ENCODE assay signal across 9 mouse cellular contexts in genomic region chr2:90490279-90491046, GRCm38 (mm10).
DNase-seq lines count a peak whose midpoint lies in the region; ATAC-seq lines count a peak whose summit lies in the region.
"Had no signal": no experiment of that assay in that cellular context is flagged by ENCODE, and none has a peak within 500 bp of the region (broad histone marks: within the 10 kb centered on the region; RNA-seq: fewer than 3 reads in every experiment).

No protein-coding gene starts in this region.

- no peak overlapping the region for H3K27ac ChIP-seq in forebrain, embryonic 14.5 days (ENCODE audit: low read depth, low read length)
- no peak overlapping the region for H3K27ac ChIP-seq in forebrain, embryonic 10.5 days
- no peak overlapping the region for H3K27ac ChIP-seq in midbrain, embryonic 12.5 days (replicated peaks)
- H3K27ac ChIP-seq: embryonic facial prominence, embryonic 15.5 days had no signal

- ATAC-seq in forebrain, embryonic 14.5 days, result peak; percentile 60; the same call in 1 of the 2 replicates
- ATAC-seq in midbrain, embryonic 12.5 days (ENCODE audit: low FRiP score, low read depth), result peak; percentile 47; the same call in 1 of the 2 replicates

- H3K9ac ChIP-seq in forebrain, embryonic 14.5 days (ENCODE audit: low read length), result no peak overlapping the region
- H3K9ac ChIP-seq in midbrain, embryonic 12.5 days (replicated peaks), result no peak overlapping the region
- H3K9ac ChIP-seq: embryonic facial prominence, embryonic 15.5 days had no signal

- no peaks in the 10 kb centered on the region for H3K27me3 ChIP-seq in forebrain, embryonic 14.5 days (replicated peaks; ENCODE audit: control insufficient read depth, insufficient read depth, low read length)
- peaks cover 5% of the 10 kb centered on the region; the same call in 1 of the 2 replicates for H3K27me3 ChIP-seq in forebrain, embryonic 10.5 days (ENCODE audit: poor library complexity, severe bottlenecking)
- H3K27me3 ChIP-seq in midbrain, embryonic 12.5 days, result 0 out of 2 replicates have a peak, but pooled peaks cover 3% of the 10 kb centered on the region
- H3K27me3 ChIP-seq: embryonic facial prominence, embryonic 15.5 days had no signal

- H3K36me3 ChIP-seq in forebrain, embryonic 14.5 days (ENCODE audit: control insufficient read depth, insufficient read depth, low read length), result no peaks in the 10 kb centered on the region
- no peaks in the 10 kb centered on the region for H3K36me3 ChIP-seq in forebrain, embryonic 10.5 days (replicated peaks)
- H3K36me3 ChIP-seq in midbrain, embryonic 12.5 days, result no peaks in the 10 kb centered on the region
- H3K36me3 ChIP-seq: embryonic facial prominence, embryonic 15.5 days had no signal

- no peak overlapping the region for H3K4me3 ChIP-seq in forebrain, embryonic 14.5 days (ENCODE audit: low read depth, low read length)
- no peak overlapping the region for H3K4me3 ChIP-seq in forebrain, embryonic 10.5 days
- no peak overlapping the region for H3K4me3 ChIP-seq in midbrain, embryonic 12.5 days
- H3K4me3 ChIP-seq: embryonic facial prominence, embryonic 15.5 days had no signal

- no peaks in the 10 kb centered on the region for H3K9me3 ChIP-seq in forebrain, embryonic 14.5 days (replicated peaks; ENCODE audit: control insufficient read depth, low read length)
- H3K9me3 ChIP-seq in forebrain, embryonic 10.5 days, result no peaks in the 10 kb centered on the region
- no peaks in the 10 kb centered on the region for H3K9me3 ChIP-seq in midbrain, embryonic 12.5 days
- H3K9me3 ChIP-seq: embryonic facial prominence, embryonic 15.5 days had no signal

- H3K4me2 ChIP-seq in forebrain, embryonic 14.5 days (ENCODE audit: low read length), result no peak overlapping the region
- no peak overlapping the region for H3K4me2 ChIP-seq in midbrain, embryonic 12.5 days (replicated peaks)
- H3K4me2 ChIP-seq: embryonic facial prominence, embryonic 15.5 days had no signal

- peak; percentile 46 for DNase-seq in forebrain, embryonic 14.5 days (ENCODE audit: low spot score)
- no peak for DNase-seq in forebrain, embryonic 10.5 days (ENCODE audit: extremely low spot score, low spot score)
- DNase-seq in 3T3-L1 (ENCODE audit: low read depth, low spot score), result peak; percentile 53
- DNase-seq in cerebellum, postnatal 14 days, result peak; percentile 67 to 71
- no peak for DNase-seq in yolk sac, embryonic 10.5 days (ENCODE audit: low spot score)
- no peak for DNase-seq in urinary bladder, postnatal 10 days (ENCODE audit: low spot score)
- no peak for DNase-seq in spleen, postnatal 10 days (ENCODE audit: low spot score in 2 of 2)

- peaks cover 7% of the 10 kb centered on the region for H3K4me1 ChIP-seq in forebrain, embryonic 14.5 days (ENCODE audit: control insufficient read depth, insufficient read depth, low read length)
- peaks cover 38% of the 10 kb centered on the region for H3K4me1 ChIP-seq in forebrain, embryonic 10.5 days
- peaks cover 14% of the 10 kb centered on the region; the same call in 1 of the 2 replicates for H3K4me1 ChIP-seq in midbrain, embryonic 12.5 days

- 35% methylated on average over 13 of the region's 13 CpGs for WGBS in forebrain, embryonic 14.5 days
- 53% methylated on average over 13 of the region's 13 CpGs for WGBS in forebrain, embryonic 10.5 days
- whole genome bisulfite sequencing in midbrain, embryonic 12.5 days, result 46% methylated on average over 13 of the region's 13 CpGs

Comparison
In these comparisons a context has a peak if more than half of its experiments do, and no peak if none do; other contexts are left out.
1. DNase-seq: peak in forebrain, embryonic 14.5 days (single experiment), 3T3-L1 (single experiment) and cerebellum, postnatal 14 days (2 of 2); none in forebrain, embryonic 10.5 days (single experiment), yolk sac, embryonic 10.5 days (single experiment), urinary bladder, postnatal 10 days (single experiment) and spleen, postnatal 10 days (0 of 2).